Mouse (Mus musculus) lung, adult 2 months (tissue): ENCODE measurements around the gene Slc25a21. TPM values are rescaled to one million over a fixed set of nuclear protein-coding genes. Genes with fewer than 3 reads are reported as not detected.

ENCODE experiments used
- DNase-seq: peaks from one replicate; pipeline ENCODE4 v3.0.0; 2022
- H3K4me1 ChIP-seq: fragments of 200-500 bp; 2 replicates; pipeline ENCODE4 v1.6.1; 2011; ENCODE audit warnings: low read length; ENCODE audit not compliant: control insufficient read depth, insufficient read depth
- H3K4me3 ChIP-seq: fragments of 200-500 bp; replicated peaks from 2 replicates; pipeline ENCODE3; 2011; ENCODE audit warnings: low read depth, mild to moderate bottlenecking, control low read depth, low read length; ENCODE audit errors: extremely low read depth
- CTCF ChIP-seq: fragments of 200-500 bp; IDR thresholded peaks from 2 replicates; pipeline ENCODE4 v1.5.1; 2011; ENCODE audit warnings: mild to moderate bottlenecking, low read length, control low read depth; ENCODE audit not compliant: insufficient read depth
- POLR2A ChIP-seq: fragments of 200-500 bp; IDR thresholded peaks from 2 replicates; pipeline ENCODE4 v1.6.1; 2011; ENCODE audit warnings: low read depth, mild to moderate bottlenecking, control low read depth, low read length, borderline replicate concordance; ENCODE audit errors: extremely low read depth
- WGBS: fragments of 180-500 bp; shearing (Covaris S2); methylation state at CpG from one replicate; pipeline ENCODE4 v1.1.7; 2018; 5-methylcytosine and 5-hydroxymethylcytosine counted together
- polyA plus RNA-seq: library from polyadenylated mRNA; depleted of rRNA; stranded (reverse); fragments of >200 nt; gene quantifications from 2 replicates; pipeline ENCODE4 v1.2.3, GENCODE M21; 2012

Slc25a21 gene
- polyA plus RNA-seq, 1 experiment = 0.04 TPM

DNA sequence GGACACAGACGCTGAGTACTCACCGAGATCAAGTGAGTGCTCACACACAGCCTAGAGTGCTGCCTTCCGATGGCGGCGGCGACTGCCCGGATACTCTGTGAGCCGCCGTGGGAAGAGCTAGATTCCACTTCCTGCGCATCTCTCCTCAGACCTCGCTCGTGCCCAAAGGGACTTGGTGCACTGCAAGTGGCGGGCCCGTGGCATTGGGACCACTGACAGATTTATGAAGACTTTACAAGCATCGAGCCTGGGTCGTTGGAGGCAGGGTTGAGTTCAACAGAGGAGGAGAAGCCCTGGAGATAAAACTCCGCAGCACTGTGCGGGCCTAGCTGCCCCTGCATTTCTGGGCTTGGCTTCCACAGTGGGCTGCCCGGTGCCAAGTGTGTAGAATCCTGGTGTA lies 504.7 kb downstream of the Slc25a21 start:
- H3K4me3 ChIP-seq = no peak overlapping the region
- no peak for TF ChIP-seq CTCF
- no peak for TF ChIP-seq POLR2A
- DNase-seq = no peak
- peaks cover 6% of the 10 kb centered on the region for H3K4me1 ChIP-seq
- WGBS = 13% methylated on average over 19 of the region's 19 CpGs

DNA sequence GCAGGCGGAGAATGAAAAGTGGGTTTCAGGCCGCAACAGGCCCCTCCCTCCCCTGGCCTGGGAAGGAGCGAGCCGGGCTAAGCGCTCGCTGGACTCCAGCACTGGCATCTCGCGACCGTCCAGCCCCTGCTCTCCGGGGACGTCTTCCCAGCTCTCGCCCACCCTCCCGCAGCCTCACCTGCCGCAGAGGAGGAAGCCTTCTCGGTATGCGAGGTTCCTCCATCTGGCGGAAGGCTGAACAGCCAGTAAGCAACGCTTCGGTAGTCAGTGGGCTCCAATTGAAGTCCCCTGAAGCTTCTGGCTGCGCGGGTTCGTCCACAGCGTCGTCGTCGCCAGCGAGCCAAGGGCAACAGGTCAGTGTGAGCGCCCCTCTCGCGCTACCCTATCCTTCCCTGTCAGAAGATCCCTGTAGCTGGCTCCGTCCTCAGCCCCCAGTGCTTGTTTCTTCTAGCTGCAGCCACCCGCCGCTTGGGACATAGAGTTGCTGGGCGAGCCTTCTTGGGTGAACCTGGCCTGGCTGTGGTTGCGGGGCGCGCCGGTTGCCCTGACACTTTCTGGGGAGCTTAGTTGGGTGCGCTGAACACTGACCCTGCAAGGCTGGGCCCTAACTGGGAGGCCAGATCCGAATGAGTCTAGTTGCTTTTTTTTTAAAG lies 505.7 kb downstream of the Slc25a21 start, which contains the start of gene Pax9:
Gene Pax9 (plus strand): TSS at position 341 of the 653 bp plus-strand sequence.
- TF ChIP-seq POLR2A (no peak), CTCF (no peak)
- no peak for DNase-seq
- WGBS = 2% methylated on average over 40 of the region's 40 CpGs
- peaks cover 5% of the 10 kb centered on the region for H3K4me1 ChIP-seq
- no peak within 1 kb of the TSS for H3K4me3 ChIP-seq

DNA sequence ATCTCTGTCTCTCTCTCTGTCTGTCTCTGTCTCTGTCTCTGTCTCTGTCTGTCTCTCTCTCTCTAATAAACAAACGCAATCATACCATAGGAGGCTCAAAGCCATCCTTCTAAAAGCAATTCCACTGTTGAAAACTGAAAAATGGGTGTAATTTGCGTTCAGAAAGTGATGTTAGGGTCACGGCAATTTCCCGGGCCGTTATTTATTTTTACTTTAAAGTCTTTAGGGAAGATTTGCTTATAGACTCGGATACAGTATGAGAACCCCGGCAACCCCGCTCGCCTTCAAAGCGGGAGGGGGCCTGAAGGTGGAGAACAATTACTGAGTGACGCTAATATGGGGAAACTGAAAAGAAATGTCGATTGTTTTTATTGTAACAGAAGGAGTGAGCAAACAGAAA lies 506.3 kb downstream of the Slc25a21 start:
- H3K4me3 ChIP-seq = no peak overlapping the region
- WGBS = 6% methylated on average over 12 of the region's 12 CpGs
- TF ChIP-seq CTCF (no peak), POLR2A (no peak)

DNA sequence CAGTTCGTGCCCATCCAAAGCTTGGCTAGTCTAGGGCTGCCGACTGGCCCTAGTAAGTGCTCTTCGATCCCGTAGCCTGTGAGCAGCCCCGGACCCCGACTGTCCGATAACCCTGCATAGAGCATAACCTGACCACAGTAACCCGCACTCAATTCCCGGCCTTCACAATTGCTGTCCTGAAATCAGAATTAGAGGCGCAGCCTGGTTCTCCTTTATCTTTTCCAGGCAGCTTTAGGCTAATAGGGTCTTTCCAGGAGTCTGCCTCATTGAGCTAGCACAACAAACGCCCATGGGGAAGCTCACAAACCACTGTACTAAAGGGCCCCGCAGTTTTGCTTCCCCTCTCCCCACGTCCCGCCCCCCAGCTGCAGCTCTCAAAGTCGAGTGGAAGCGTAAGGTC lies 506.9 kb downstream of the Slc25a21 start:
- WGBS = 10% methylated on average over 16 of the region's 16 CpGs
- TF ChIP-seq CTCF (no peak), POLR2A (no peak)
- no peak for DNase-seq

More for the DNA sequence above, 506.3 kb downstream of the Slc25a21 start:
- H3K4me1 ChIP-seq = peaks cover 3% of the 10 kb centered on the region
- no peak for DNase-seq

DNA sequence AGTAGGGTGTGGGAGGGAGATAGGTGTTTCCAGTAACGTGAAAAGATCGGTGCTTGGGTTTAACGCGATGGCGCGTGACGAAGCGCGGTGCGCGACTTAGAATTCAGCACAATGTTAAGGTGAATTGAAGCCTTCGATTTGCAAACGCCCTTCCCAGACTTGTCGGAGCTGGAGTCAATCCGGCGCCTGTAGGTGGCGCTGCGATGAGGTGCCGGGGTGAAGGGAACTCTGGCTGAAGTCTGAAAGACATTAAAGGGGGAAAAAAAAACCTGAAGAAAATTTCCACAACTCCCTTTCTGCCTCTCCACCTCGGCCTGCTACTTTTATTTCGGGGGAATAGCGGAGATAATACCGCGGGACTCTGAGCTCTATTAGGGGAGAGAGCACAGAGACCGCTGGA lies 507.5 kb downstream of the Slc25a21 start:
- DNase-seq = peak; percentile 15
- Histone ChIP-seq H3K4me1 (no peaks in the 10 kb centered on the region), H3K4me3 (no peak overlapping the region)
- WGBS = 3% methylated on average over 25 of the region's 25 CpGs
- TF ChIP-seq CTCF = no peak
- TF ChIP-seq POLR2A = no peak

More for the DNA sequence above, 506.9 kb downstream of the Slc25a21 start:
- Histone ChIP-seq H3K4me3 (no peak overlapping the region), H3K4me1 (no peaks in the 10 kb centered on the region; the same call in 1 of the 2 replicates)

DNA sequence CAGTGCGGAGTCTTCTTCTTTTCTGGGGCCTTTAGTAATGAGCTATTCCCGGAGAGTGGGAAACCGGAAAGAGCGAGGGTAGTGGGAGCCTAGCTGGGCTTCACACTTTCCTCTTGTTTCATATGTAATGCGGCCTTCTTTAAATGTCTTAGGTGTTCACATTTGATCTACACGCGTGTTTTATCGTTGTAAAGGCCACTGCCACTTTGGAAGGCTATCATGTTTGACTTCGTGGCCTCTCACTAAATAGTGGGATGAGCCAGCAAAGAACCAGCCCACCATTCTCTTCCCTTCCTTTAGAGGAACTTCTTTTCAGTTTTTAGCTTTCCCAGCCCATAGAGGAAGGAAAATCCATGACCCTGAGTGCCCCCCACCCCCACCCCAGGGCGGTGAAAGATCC lies 507.9 kb downstream of the Slc25a21 start:
- no peak overlapping the region for H3K4me3 ChIP-seq
- 7% methylated on average over 10 of the region's 10 CpGs for WGBS
- no peaks in the 10 kb centered on the region for H3K4me1 ChIP-seq
- no peak for DNase-seq
- TF ChIP-seq POLR2A (no peak), CTCF (no peak)

DNA sequence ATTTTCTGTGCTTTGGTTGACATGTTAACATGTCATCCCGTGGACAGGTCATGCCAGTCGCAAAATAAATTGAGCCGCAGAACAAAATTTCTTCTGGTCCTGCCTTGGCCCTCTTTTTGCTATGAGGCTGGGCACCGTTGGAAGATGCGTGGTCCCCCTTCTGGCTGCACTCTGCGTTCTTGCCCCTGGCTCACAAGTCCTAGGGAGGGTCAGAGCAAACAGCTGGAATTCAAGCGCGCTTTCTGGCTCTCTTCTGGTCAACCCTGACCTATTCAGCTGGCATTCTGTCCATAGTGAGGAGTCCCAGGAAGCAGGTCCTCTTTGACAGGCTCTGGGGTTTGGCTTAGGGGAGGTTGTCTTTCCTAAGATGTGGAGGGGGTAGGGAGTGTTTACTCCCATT lies 508.4 kb downstream of the Slc25a21 start:
- H3K4me1 ChIP-seq = no peaks in the 10 kb centered on the region
- no peak for TF ChIP-seq CTCF
- no peak for TF ChIP-seq POLR2A
- H3K4me3 ChIP-seq = no peak overlapping the region
- WGBS = 7% methylated on average over 8 of the region's 8 CpGs
- no peak for DNase-seq

DNA sequence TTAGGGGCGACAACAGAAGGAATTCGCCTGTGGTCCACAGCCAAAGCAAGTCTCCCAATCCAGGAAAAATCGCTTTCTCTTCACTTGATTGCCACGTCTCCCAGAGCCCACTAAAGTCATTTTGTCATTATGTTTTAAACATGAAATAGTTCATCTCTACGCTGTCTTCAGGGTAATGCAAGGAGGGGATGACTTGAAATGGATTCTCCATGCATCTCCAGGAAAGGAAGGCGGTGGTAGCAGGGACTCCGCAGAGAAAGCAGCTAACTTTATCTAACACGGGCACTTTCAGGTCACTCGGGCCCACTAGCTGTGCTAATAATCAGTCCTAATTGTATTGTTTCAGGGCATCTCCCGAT lies 508.8 kb downstream of the Slc25a21 start:
- Histone ChIP-seq H3K4me3 (no peak overlapping the region), H3K4me1 (no peaks in the 10 kb centered on the region)
- DNase-seq = no peak
- TF ChIP-seq CTCF = no peak
- TF ChIP-seq POLR2A = no peak
- 14% methylated on average over 10 of the region's 10 CpGs for WGBS

DNA sequence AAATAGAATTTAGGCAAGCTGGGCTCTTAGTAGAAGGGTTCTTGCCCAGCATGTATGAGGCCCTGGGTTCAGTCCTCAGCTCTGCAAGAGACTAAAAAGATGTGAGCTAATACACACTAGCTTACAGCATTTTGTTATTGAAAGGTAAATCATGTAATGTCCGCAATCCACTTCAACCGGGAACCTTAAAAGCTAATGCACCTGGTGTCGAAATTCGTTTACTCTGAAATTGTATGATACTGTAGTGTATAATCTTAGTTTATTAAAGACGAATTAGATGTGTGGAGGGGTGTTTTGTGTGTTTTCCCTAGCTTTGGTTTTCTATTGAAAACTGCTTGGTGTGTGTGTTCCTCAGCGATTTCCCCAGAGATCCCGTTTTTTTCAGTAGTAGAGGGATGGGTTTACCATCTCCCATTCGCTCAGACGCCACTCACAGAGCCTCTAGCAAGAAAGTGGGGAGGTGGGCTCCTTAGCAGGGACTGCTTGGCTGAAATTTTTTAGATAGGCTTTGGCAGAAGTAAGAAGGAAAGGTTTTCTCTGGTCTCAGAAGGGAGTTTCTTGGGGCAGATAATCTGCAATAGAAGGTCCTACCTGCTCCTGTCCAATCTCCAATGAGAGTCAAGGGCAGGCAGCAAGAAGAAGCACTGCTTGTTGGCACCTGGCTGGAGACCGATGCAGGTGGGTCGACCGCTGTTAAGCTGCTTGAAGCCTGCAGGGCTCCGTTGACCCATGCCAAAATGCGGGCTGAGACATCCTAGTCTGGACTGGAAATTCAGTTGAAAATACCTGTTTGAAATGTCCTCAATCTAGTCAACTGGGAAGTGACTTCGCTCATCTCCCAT lies 509.4 kb downstream of the Slc25a21 start:
- TF ChIP-seq POLR2A (no peak), CTCF (no peak)
- WGBS = 16% methylated on average over 15 of the region's 15 CpGs
- Histone ChIP-seq H3K4me1 (no peaks in the 10 kb centered on the region), H3K4me3 (no peak overlapping the region)
- no peak for DNase-seq
